Mouse (Mus musculus): ENCODE measurements around the gene Nfatc2. TPM values are rescaled to one million over a fixed set of nuclear protein-coding genes. Genes with fewer than 3 reads are reported as not detected.

Gene Nfatc2
- polyA plus RNA-seq, 1 experiment from 2014 or later = 3.2 TPM

- Histone ChIP-seq H3K9me3 (replicated peaks) (no peaks in the 10 kb centered on the region), H3K36me3 (no peaks in the 10 kb centered on the region), H3K4me3 (no peak overlapping the region), H3K4me1 (peaks cover 41% of the 10 kb centered on the region), H3K27ac (peak overlapping the region; percentile 51), H3K27me3 (ENCODE audit: low read depth, poor library complexity, severe bottlenecking) (0 out of 2 replicates have a peak, but pooled peaks cover 5% of the 10 kb centered on the region)
- WGBS = 59% methylated on average over 15 of the region's 15 CpGs
- no peak for DNase-seq (ENCODE audit: low spot score)
These were observed 61.7 kb downstream of the Nfatc2 start for GRCm38 (mm10) chr2:168539594-168540222.

- 0 out of 2 replicates have a peak, but pooled peaks cover 5% of the 10 kb centered on the region for H3K27me3 ChIP-seq (ENCODE audit: low read depth, poor library complexity, severe bottlenecking)
- H3K4me3 ChIP-seq = no peak overlapping the region
- no peaks in the 10 kb centered on the region for H3K9me3 ChIP-seq (replicated peaks)
- H3K36me3 ChIP-seq = no peaks in the 10 kb centered on the region
- H3K27ac ChIP-seq = peak overlapping the region; percentile 51; the same call in 1 of the 2 replicates
- no peak for DNase-seq (ENCODE audit: low spot score)
- H3K4me1 ChIP-seq = peaks cover 35% of the 10 kb centered on the region
- WGBS = 89% methylated on average over 6 of the region's 6 CpGs
These were observed 62.4 kb downstream of the Nfatc2 start for GRCm38 (mm10) chr2:168539026-168539425.

- Histone ChIP-seq H3K4me3 (no peak overlapping the region), H3K9me3 (replicated peaks) (no peaks in the 10 kb centered on the region), H3K36me3 (no peaks in the 10 kb centered on the region), H3K27me3 (ENCODE audit: low read depth, poor library complexity, severe bottlenecking) (0 out of 2 replicates have a peak, but pooled peaks cover 11% of the 10 kb centered on the region), H3K27ac (peak overlapping the region; percentile 67; the same call in 1 of the 2 replicates), H3K4me1 (peaks cover 62% of the 10 kb centered on the region)
- DNase-seq (ENCODE audit: low spot score) = no peak
- 72% methylated on average over 15 of the region's 15 CpGs for WGBS
These were observed 69.2 kb downstream of the Nfatc2 start for GRCm38 (mm10) chr2:168532061-168532833.

- no peaks in the 10 kb centered on the region for H3K36me3 ChIP-seq
- H3K4me1 ChIP-seq = peaks cover 87% of the 10 kb centered on the region
- H3K4me3 ChIP-seq = no peak overlapping the region
- 87% methylated on average over 8 of the region's 8 CpGs for WGBS
- H3K27ac ChIP-seq = peak overlapping the region; percentile 79
- DNase-seq (ENCODE audit: low spot score) = no peak
- peaks cover 25% of the 10 kb centered on the region for H3K27me3 ChIP-seq (ENCODE audit: low read depth, poor library complexity, severe bottlenecking)
- H3K9me3 ChIP-seq (replicated peaks) = no peaks in the 10 kb centered on the region
These were observed 72.9 kb downstream of the Nfatc2 start for GRCm38 (mm10) chr2:168528551-168528950.

- Histone ChIP-seq H3K4me3 (no peak overlapping the region), H3K27ac (peak overlapping the region; percentile 79), H3K27me3 (ENCODE audit: low read depth, poor library complexity, severe bottlenecking) (peaks cover 30% of the 10 kb centered on the region), H3K36me3 (no peaks in the 10 kb centered on the region), H3K4me1 (peaks cover 77% of the 10 kb centered on the region), H3K9me3 (replicated peaks) (no peaks in the 10 kb centered on the region)
- DNase-seq (ENCODE audit: low spot score) = peak; percentile 65
- 49% methylated on average over 10 of the region's 10 CpGs for WGBS
These were observed 74.0 kb downstream of the Nfatc2 start for GRCm38 (mm10) chr2:168527430-168527792.

- Histone ChIP-seq H3K4me1 (peaks cover 71% of the 10 kb centered on the region), H3K9me3 (replicated peaks) (no peaks in the 10 kb centered on the region), H3K4me3 (no peak overlapping the region), H3K27me3 (ENCODE audit: low read depth, poor library complexity, severe bottlenecking) (peaks cover 36% of the 10 kb centered on the region), H3K36me3 (no peaks in the 10 kb centered on the region), H3K27ac (peak overlapping the region; percentile 79)
- WGBS = 79% methylated on average over 18 of the region's 18 CpGs
- peak; percentile 56 for DNase-seq (ENCODE audit: low spot score)
These were observed 74.7 kb downstream of the Nfatc2 start for GRCm38 (mm10) chr2:168526547-168527429.

GRCm38 (mm10) chr2:168525391-168526154, 75.9 kb downstream of the Nfatc2 start:
- peak overlapping the region; percentile 37 for H3K4me3 ChIP-seq
- DNase-seq (ENCODE audit: low spot score) = no peak
- 9% methylated on average over 17 of the region's 17 CpGs for WGBS
- H3K9me3 ChIP-seq (replicated peaks) = no peaks in the 10 kb centered on the region
- peaks cover 36% of the 10 kb centered on the region for H3K27me3 ChIP-seq (ENCODE audit: low read depth, poor library complexity, severe bottlenecking)
- H3K36me3 ChIP-seq = no peaks in the 10 kb centered on the region
- peaks cover 63% of the 10 kb centered on the region for H3K4me1 ChIP-seq
- peak overlapping the region; percentile 66 for H3K27ac ChIP-seq

- peak overlapping the region; percentile 66 for H3K27ac ChIP-seq
- H3K4me1 ChIP-seq = peaks cover 57% of the 10 kb centered on the region
- DNase-seq (ENCODE audit: low spot score) = peak; percentile 69
- 1% methylated on average over 13 of the region's 13 CpGs for WGBS
- H3K36me3 ChIP-seq = no peaks in the 10 kb centered on the region
- H3K27me3 ChIP-seq (ENCODE audit: low read depth, poor library complexity, severe bottlenecking) = peaks cover 36% of the 10 kb centered on the region
- peak overlapping the region; percentile 37 for H3K4me3 ChIP-seq
- H3K9me3 ChIP-seq (replicated peaks) = no peaks in the 10 kb centered on the region
These were observed 76.5 kb downstream of the Nfatc2 start for GRCm38 (mm10) chr2:168524905-168525381.

- DNase-seq (ENCODE audit: low spot score) = no peak
- H3K4me1 ChIP-seq = peaks cover 30% of the 10 kb centered on the region
- H3K36me3 ChIP-seq = no peaks in the 10 kb centered on the region
- 0 out of 2 replicates have a peak overlapping the region, but pooled peaks have one; percentile 5 for H3K27ac ChIP-seq
- H3K27me3 ChIP-seq (ENCODE audit: low read depth, poor library complexity, severe bottlenecking) = peaks cover 26% of the 10 kb centered on the region
- H3K4me3 ChIP-seq = no peak overlapping the region
- WGBS = 93% methylated on average over 3 of the region's 3 CpGs
- H3K9me3 ChIP-seq (replicated peaks) = no peaks in the 10 kb centered on the region
These were observed 79.2 kb downstream of the Nfatc2 start for GRCm38 (mm10) chr2:168522247-168522646.

- no peak for DNase-seq (ENCODE audit: low spot score)
These were observed 80.7 kb downstream of the Nfatc2 start for GRCm38 (mm10) chr2:168520771-168521170.

GRCm38 (mm10) chr2:168519589-168519988, 81.9 kb downstream of the Nfatc2 start:
- Histone ChIP-seq H3K4me1 (peaks cover 6% of the 10 kb centered on the region), H3K4me3 (no peak overlapping the region), H3K27ac (no peak overlapping the region), H3K27me3 (ENCODE audit: low read depth, poor library complexity, severe bottlenecking) (peaks cover 17% of the 10 kb centered on the region; the same call in 1 of the 2 replicates), H3K36me3 (no peaks in the 10 kb centered on the region), H3K9me3 (replicated peaks) (no peaks in the 10 kb centered on the region)
- no peak for DNase-seq (ENCODE audit: low spot score)
- WGBS = 82% methylated on average over 8 of the region's 8 CpGs

More at GRCm38 (mm10) chr2:168520771-168521170, 80.7 kb downstream of the Nfatc2 start:
- Histone ChIP-seq H3K4me3 (no peak overlapping the region), H3K36me3 (no peaks in the 10 kb centered on the region), H3K27ac (no peak overlapping the region), H3K27me3 (ENCODE audit: low read depth, poor library complexity, severe bottlenecking) (peaks cover 26% of the 10 kb centered on the region), H3K9me3 (replicated peaks) (no peaks in the 10 kb centered on the region), H3K4me1 (peaks cover 18% of the 10 kb centered on the region)
- 93% methylated on average over 7 of the region's 7 CpGs for WGBS

GRCm38 (mm10) chr2:168518256-168518659, 83.2 kb downstream of the Nfatc2 start:
- H3K27ac ChIP-seq = no peak overlapping the region
- H3K4me3 ChIP-seq = no peak overlapping the region
- no peaks in the 10 kb centered on the region for H3K36me3 ChIP-seq
- H3K4me1 ChIP-seq = no peaks in the 10 kb centered on the region
- 0 out of 2 replicates have a peak, but pooled peaks cover 11% of the 10 kb centered on the region for H3K27me3 ChIP-seq (ENCODE audit: low read depth, poor library complexity, severe bottlenecking)
- WGBS = 89% methylated on average over 15 of the region's 15 CpGs
- H3K9me3 ChIP-seq (replicated peaks) = no peaks in the 10 kb centered on the region
- DNase-seq (ENCODE audit: low spot score) = no peak

Data from limb, embryonic 10.5 days (tissue).